Mouse (Mus musculus): ENCODE measurements around the gene Gm21974.
A peak's percentile ranks its signal among the peaks of the same experiment; 100 is the strongest.
"Not testable (repeated sequence)": the region's sequence is repeated elsewhere in the genome, so short reads cannot be mapped to it uniquely, and the experiment has no call there.

Gene Gm21974

GRCm38 (mm10) chr7:127915293-127915692 is 20.0 kb upstream of the Gm21974 start:
- no peak for DNase-seq (ENCODE audit: low read depth, low spot score)

GRCm38 (mm10) chr7:127912938-127913337 is 17.7 kb upstream of the Gm21974 start:
- no peak for DNase-seq (ENCODE audit: low read depth, low spot score)

GRCm38 (mm10) chr7:127912190-127912871 is 17.1 kb upstream of the Gm21974 start, which contains the start of gene Kat8:
Gene Kat8 (plus strand): TSS chr7:127912516.
- peak; percentile 85 for DNase-seq (ENCODE audit: low read depth, low spot score)

- DNase-seq (ENCODE audit: low read depth, low spot score): no peak
Observed at GRCm38 (mm10) chr7:127908656-127909055, 13.4 kb upstream of the Gm21974 start.

GRCm38 (mm10) chr7:127907939-127908338 is 12.7 kb upstream of the Gm21974 start:
- DNase-seq (ENCODE audit: low read depth, low spot score): no peak

GRCm38 (mm10) chr7:127903971-127904796 is 8.9 kb upstream of the Gm21974 start, which contains the start of gene Bckdk:
Gene Bckdk (plus strand): TSS chr7:127904082.
- peak; percentile 69 for DNase-seq (ENCODE audit: low read depth, low spot score)

- DNase-seq (ENCODE audit: low read depth, low spot score): no peak
Observed at GRCm38 (mm10) chr7:127901772-127902171, 6.5 kb upstream of the Gm21974 start.

- DNase-seq (ENCODE audit: low read depth, low spot score): no peak
Observed at GRCm38 (mm10) chr7:127899997-127900396, 4.7 kb upstream of the Gm21974 start.

GRCm38 (mm10) chr7:127898179-127898956 is 3.1 kb upstream of the Gm21974 start:
- no peak for DNase-seq (ENCODE audit: low read depth, low spot score)

- no peak for DNase-seq (ENCODE audit: low read depth, low spot score)
Observed at GRCm38 (mm10) chr7:127897542-127897941, 2.3 kb upstream of the Gm21974 start.

- DNase-seq (ENCODE audit: low read depth, low spot score): peak; percentile 60
Observed at GRCm38 (mm10) chr7:127896384-127896783, 1.1 kb upstream of the Gm21974 start.

GRCm38 (mm10) chr7:127895891-127896290 is 637 bp upstream of the Gm21974 start:
- not testable (repeated sequence) for DNase-seq (ENCODE audit: low read depth, low spot score)

GRCm38 (mm10) chr7:127894480-127894879 is 774 bp downstream of the Gm21974 start:
- DNase-seq (ENCODE audit: low read depth, low spot score): no peak

GRCm38 (mm10) chr7:127890798-127891197 is 4.5 kb downstream of the Gm21974 start, which contains the start of gene Prss53:
Gene Prss53 (minus strand): TSS chr7:127890970.
- no peak for DNase-seq (ENCODE audit: low read depth, low spot score)

GRCm38 (mm10) chr7:127888821-127889220 is 6.4 kb downstream of the Gm21974 start:
- no peak for DNase-seq (ENCODE audit: low read depth, low spot score)

GRCm38 (mm10) chr7:127887781-127888180 is 7.5 kb downstream of the Gm21974 start:
- DNase-seq (ENCODE audit: low read depth, low spot score): no peak

- no peak for DNase-seq (ENCODE audit: low read depth, low spot score)
Observed at GRCm38 (mm10) chr7:127887191-127887590, 8.1 kb downstream of the Gm21974 start.

- no peak for DNase-seq (ENCODE audit: low read depth, low spot score)
Observed at GRCm38 (mm10) chr7:127886551-127886950, 8.7 kb downstream of the Gm21974 start.

- DNase-seq (ENCODE audit: low read depth, low spot score): no peak
Observed at GRCm38 (mm10) chr7:127885951-127886350, 9.3 kb downstream of the Gm21974 start.

- DNase-seq (ENCODE audit: low read depth, low spot score): no peak
Observed at GRCm38 (mm10) chr7:127880431-127880830, 14.8 kb downstream of the Gm21974 start.

GRCm38 (mm10) chr7:127879301-127879700 is 16.0 kb downstream of the Gm21974 start:
- DNase-seq (ENCODE audit: low read depth, low spot score): no peak

All from WW6 (cell line).